Mouse (Mus musculus) liver, embryonic 14.5 days (tissue): ENCODE measurements at regions not wholly inside any gene's neighbourhood (a gene's known extent, or its start where the extent isn't known, plus 50 kb on each side); places are given as distances from the start of the nearest gene placed in this dataset.

ENCODE experiments used
- CTCF ChIP-seq: IDR thresholded peaks from 2 replicates; pipeline ENCODE4 v1.5.1; 2016; ENCODE audit warnings: antibody characterized with exemption, low read depth, control low read depth
- EP300 ChIP-seq: IDR thresholded peaks from 2 replicates; pipeline ENCODE4 v1.6.1; 2016; ENCODE audit warnings: antibody characterized with exemption, low read depth

DNA sequence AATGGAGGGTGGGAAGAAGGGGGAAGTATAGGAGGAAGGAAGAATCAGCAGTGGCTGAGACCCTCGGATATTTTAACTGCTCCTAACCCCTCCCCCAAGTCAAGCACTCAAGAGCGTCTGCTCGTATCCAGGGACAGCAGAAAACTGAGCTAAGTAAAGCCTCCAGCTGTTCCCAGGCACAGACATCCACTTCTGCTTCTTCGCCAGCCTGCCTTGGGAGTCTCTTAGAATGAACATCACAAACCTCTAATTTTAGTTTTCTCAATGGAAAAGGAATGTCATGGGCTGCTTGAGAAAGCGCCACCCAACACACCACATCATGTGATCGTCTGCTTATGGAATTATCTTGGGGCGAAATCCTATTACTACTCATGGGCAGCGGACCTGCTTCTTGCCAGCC lies 83.3 kb upstream of the Galnt18 start:
- no peak for TF ChIP-seq CTCF
- no peak for TF ChIP-seq EP300
